Mouse (Mus musculus) right cerebral cortex, adult 2 months (tissue): ENCODE data around the gene Nat8f1.
"Not testable (repeated sequence)": the region's sequence is repeated elsewhere in the genome, so short reads cannot be mapped to it uniquely, and the experiment has no call there.

Experiments
- DNase-seq, 2 experiments: peaks; one replicate each; pipeline ENCODE4 v3.0.0; 2021 to 2022; ENCODE audit warnings: low spot score in 2 of 2

Gene Nat8f1

DNA sequence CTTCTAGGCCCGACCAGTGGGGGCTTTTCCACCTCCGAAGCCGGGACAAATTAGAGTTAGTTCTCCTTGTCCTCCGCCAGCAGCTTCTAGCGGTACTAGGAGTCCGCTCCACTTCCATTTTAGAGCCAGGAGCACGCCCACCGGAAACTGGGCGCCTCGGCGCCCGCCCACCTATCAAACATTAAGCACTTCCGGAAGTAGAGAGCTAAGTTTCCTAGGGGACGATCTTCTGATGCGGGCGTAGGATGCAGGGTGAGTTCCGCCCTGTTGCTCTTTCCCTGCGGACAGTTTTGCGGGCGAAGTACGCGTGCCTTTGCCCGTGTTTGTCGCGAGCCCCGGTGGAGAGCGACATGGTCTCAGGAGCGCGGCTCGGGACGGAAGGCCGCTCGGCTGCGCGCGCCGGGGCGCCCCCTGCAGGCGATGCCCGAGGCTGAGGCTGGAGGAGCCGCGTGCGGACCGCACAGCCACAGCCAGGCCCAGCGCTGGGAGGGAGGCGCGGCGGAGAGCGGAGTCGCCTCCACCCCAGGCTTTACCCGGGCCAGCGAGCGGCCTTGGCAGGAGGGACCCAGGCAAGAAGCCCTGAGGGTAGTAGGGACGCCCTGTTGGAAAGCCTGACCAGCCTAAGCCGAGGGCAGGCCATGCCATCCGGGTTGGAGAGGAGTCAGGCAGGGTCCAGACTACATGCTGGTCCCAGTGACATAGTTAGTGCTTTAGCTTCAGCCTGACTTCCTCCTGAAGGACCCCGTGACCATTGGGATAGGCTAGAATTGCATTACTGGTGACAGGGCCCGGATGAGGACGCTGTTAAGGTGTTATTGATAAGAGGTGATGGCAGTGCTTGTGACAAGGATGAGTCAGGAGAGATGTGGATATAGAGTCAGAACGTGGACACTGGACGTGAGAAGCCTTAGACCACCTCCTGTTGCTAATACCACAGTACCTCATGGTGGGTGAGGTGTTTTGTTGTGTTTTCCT, at the start of gene Nat8f1:
Gene Nat8f1 (minus strand): TSS at position 149 of the 975 bp plus-strand sequence.
- DNase-seq = peak; percentile 85 to 93

DNA sequence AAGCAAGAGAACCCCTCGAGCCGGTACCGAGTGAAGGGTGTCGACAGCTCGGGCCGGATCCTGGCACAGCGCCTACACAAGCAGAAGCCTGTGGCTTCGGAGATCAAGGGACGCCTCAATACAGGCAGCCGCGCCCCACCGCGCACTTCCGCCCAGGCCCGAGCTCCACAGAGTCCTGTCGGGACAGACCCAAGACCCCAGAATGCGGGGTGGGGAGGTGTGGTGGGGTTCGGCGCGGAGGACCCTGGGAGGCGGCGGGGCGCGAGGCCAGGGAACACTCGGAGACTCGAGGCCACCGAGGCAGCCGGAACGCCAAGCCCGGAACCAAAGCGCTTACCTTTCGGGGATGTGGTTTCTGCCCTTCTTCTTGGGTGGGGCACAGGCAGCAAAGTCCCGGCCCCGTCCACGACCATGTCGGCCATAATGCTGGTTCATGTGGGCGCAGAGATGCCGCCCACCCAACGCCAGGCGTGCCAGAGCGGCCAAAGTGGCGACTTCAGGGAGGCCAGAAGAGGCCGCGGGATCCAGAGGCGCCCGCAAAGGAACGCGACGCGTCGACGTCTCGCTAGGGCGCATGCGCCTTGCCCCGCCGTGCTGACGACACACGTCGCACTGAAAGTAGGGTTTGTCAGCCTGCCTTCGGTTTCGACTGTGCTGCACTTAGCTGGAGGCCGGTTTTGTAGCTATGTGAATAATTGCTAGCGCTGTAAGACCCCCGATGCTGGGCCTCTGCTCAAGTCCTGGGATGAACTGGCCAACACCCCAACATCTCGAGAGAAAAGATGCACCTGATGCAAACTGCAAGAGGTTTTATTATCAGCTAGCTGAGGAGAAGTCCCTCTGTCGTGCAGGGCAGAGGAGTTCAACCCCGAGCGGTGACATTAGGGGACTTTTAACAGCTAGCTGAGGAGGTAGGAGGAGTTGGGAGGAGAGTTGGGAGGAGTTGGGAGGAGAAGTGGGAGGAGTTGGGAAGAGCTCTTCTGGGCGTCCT, 45.9 kb upstream of the Nat8f1 start, which contains the start of gene Dusp11:
Gene Dusp11 (minus strand): TSS at position 567 of the 991 bp plus-strand sequence.
- peak; percentile 94 for DNase-seq

DNA sequence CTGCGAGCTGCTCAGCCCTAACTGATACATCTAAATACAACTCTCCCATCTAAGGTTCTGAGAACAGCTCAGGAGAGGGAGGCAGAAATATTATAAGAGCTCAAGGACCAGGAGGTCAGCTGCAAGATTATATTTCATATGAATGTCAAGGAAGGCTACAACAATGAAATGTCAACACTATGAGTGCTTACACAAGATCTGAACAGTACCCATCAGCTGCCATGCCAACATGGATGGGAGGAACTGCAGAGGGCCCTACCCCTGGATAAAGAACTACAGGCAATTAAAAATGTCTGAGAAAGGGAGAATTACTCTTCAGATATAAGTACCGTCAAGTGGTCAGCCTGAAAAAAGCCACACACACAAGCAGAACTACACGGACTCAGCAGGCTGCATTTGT, 42.1 kb upstream of the Nat8f1 start:
- no peak for DNase-seq

DNA sequence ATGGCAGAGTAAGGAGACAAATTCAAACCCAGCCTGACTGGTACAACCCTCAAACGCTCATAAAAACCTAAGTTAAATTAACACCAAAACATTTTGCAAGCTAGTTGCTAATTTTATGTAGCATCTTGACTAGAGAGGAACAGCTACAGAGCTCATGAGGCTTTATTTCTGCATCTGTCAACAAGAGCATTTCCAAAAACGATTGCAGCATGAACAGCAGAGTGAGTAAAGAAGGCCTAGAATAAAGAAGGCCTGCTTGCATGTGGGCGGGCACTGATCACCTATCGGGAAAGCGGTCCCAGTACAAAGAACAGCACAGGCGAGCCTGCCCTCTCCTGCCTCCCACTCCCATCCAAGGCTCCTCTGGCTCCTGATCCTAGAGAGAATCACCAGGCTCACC, 33.1 kb upstream of the Nat8f1 start:
- DNase-seq = no peak

DNA sequence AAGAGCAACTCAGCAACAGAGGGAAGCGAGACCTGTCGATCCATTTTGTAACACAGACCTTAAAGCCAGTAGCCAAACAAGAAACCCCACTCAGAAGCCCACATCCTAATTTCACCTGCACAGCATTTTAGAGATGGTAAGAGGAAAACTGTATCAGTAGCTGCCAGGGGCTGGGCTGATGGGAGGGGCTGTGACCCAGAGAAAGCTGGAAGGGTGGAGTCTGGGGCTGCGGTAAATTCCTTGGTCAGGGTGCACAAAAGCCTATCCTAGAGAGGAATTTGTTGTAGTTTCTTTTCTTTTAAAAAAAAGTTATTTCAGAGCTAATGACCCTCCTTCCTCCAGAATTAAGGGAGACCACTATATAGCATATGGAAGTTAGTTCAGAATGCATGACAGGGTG, 27.0 kb upstream of the Nat8f1 start:
- DNase-seq = no peak

DNA sequence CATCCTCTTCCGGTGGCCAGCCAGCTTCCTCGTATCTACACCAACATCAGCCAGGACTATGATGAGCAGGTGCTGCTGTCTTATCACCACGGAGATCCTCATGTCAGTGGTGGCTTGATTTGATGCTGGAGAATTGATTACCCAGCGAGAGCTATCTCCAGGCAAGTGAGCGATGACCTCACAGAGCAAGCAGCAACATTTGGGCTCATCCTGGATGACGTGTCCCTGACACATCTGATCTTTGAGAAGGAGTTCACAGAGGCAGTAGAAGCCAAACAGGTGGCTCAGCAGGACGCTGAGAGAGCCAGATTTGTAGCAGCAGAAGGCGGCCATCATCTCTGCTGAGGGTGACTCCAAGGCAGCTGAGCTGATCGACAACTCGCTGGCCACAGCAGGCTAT, 23.2 kb upstream of the Nat8f1 start:
- no peak for DNase-seq

DNA sequence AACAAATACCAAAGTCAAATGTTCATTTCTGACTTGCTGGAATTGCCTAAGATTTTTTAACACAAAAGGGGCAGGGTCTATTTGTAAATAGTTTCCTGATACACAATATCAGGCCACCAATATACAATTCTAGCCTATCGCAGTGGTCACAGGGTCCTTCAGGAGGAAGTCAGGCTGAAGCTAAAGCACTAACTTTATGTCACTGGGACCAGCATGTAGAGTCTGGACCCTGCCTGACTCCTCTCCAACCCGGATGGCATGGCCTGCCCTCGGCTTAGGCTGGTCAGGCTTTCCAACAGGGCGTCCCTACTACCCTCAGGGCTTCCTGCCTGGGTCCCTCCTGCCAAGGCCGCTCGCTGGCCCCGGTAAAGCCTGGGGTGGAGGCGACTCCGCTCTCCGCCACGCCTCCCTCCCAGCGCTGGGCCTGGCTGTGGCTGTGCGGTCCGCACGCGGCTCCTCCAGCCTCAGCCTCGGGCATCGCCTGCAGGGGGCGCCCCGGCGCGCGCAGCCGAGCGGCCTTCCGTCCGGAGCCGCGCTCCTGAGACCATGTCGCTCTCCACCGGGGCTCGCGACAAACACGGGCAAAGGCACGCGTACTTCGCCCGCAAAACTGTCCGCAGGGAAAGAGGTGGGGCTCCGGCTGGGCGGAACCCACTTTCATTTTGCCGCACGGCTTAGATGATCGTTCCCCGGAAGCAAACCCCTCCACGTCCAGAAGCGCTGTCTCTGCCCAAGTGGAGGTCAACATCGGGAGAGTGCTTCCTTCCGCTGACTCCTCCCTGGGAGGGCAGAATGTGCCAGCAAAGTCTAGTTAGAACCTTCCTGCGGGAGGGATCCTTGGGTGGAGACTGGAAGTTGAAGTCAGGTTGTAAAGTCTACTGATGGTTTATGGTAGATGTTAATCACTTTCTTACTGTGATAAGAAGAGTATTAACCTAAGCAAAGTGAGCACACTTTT, 21.3 kb upstream of the Nat8f1 start:
- peak; percentile 77 to 83 for DNase-seq

DNA sequence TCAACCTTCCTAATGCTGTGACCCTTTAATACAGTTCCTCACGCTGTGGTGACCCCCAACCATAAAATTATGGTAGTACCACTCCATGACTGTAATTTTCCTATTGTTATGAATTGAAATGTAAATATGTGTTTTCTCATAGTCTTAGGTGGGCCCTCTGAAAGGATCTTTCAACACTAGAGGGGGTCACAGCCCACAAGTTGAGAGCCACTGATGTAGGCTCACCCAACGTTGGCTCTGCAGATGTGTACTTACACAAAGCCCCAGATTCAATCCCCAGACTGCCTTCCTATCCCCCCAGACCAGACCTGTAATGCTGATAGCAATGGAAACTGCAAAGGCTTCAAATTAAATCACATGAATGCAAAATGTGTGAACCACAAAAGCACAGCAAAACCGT, 20.2 kb upstream of the Nat8f1 start:
- no peak for DNase-seq

DNA sequence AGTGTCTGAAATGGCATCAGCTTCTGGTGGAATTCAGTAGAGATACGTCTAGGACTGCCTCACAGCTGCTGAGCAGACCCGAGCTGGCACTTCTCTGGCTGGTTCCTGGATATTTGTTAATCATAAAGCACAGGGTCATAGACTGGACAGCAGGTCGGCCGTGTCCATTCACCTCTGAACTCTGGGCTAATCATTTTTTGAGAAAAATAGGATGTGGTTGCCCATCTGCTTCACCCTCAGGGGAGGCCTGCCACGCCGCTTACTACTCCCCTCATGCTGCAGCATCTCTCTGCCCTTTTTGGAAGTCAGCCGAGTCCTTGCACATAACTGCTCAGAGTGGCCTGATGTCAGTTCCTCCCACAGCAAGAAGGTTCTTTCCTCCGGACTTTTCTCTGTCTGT, 18.6 kb upstream of the Nat8f1 start:
- no peak for DNase-seq

DNA sequence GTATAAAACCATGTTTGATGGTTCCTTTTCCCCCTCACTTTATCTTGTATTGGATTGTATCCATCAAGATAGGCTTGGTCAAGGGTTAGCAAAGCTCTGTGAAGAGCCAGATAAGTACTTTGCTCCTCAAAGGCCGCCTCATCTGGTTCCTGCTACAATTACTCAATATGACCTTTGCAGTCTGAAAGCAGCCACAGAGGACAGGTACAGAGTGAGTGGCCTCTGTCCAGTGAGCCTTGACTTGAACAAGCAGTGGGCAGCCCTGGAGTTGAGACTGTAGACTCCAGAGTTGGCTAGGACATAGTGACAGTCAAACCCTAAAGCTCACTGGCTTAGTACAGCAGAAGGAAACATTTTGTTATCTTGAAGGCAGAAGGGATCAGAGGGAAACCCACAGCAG, 13.8 kb upstream of the Nat8f1 start:
- DNase-seq = no peak

DNA sequence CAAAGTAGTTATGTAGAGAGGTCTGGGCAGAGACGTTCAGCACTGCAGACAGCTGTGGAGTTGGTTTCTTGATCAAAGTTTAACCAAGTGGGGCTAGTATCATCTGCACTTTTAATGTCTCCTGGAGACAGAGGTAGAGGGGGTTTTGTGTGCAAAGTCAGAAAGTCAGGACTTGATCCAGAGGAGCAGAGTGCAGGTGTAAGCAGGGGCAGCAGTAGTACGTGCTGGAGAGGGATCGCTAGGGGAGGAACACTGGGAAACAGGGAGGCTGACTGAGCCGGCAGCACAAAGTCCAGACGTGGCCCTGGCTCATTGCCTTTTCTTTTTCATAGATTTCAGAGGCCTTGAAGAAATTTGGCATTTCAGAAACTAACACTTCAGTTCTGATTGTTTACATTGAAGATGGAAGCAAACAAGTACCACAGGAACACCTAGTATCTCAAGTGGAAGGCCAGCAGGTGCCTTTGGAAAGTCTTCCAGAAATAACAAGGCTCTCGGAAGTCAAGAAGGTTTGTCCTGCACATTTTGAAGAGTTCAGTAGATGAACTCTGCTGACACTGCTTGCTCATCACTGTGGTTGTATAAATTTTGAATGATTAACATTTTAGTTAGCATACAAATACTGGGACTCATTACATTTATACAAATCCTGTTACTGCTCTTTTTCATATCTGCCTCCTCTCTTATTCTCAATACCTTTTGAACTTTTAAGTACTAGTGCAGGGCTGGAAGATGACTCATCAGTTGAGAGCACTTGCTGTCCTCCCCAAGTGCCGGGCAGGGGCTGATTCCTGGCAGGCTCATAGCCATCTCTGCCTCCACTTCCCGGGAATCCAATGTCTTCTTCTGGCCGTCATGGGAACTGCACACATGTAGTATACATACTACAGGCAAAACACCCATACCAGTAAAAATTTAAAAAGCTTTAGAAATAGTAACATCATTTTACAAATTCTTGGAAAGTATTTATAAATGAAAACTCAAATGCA, 12.3 kb upstream of the Nat8f1 start:
- DNase-seq = no peak

DNA sequence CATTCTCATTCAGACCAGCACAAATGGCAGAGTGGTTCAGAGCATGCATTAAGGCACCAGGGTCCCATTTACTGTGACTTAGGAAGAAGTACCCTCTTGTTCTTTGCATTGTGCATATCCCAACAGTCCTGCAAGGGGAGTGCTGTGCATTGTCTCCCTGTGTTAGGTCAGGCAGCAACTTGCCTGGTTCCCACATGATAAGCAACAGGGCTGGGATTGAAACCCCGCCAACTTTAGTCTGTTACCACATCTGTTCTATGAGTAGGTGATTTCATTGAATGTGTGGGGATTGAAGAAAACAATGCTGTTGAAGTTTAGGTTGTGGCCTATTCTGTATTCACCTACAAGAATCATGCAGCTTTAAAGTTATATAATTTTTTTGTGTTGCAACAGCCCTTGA, 11.2 kb upstream of the Nat8f1 start:
- no peak for DNase-seq

DNA sequence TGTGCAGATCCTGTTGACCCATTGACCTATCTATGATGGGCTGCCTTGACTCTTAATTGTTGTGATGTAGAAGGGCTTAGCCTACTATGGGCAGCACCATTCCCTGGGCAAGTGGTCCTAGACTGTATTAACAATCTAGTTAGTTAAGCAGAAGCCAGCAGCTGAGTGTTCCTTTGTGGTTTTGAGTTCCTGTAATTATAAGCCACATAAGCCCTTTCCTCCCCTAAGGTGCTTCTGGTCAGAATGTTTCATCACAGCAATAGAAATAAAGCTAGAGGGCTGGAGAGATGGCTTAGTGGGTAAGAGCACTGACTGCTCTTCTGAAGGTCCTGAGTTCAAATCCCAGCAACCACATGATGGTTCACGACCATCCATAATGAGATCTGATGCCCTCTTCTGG, 8.2 kb upstream of the Nat8f1 start:
- no peak for DNase-seq

DNA sequence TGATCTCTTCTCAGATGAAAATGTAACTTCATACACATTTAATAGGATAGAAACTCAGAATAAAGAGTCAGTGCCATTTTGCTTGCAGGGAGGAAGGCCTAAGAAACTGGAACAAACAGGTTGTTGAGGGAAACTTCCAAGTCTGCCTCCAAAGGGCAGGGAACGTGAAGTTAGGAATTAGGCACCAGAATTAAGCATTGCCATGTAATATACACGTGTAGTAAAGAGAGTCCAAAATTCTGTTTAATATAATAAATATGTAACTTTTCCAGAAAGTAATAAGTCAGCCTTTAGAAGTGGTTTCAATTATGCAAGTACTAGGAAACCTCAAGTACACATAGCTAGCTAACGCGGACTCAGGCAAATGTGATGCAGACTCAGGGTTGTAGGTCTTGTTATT, 3.9 kb upstream of the Nat8f1 start:
- DNase-seq = no peak

DNA sequence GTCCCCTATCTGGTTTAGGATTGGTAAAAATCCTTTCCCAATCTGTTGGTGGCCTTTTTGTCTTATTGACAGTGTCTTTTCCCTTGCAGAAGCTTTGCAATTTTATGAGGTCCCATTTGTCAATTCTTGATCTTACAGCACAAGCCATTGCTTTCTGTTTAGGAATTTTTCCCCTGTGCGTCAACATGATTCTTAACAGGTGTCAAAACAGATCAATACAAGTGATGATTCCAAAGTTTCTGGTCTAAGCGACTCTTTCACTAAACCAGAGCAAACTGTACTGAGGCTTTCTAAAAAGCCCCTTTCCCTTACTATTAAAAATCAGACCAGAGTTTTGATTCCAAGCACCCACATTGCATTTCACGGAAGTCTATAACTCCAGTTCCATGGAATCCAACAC, 2.9 kb upstream of the Nat8f1 start:
- DNase-seq = not testable (repeated sequence)

DNA sequence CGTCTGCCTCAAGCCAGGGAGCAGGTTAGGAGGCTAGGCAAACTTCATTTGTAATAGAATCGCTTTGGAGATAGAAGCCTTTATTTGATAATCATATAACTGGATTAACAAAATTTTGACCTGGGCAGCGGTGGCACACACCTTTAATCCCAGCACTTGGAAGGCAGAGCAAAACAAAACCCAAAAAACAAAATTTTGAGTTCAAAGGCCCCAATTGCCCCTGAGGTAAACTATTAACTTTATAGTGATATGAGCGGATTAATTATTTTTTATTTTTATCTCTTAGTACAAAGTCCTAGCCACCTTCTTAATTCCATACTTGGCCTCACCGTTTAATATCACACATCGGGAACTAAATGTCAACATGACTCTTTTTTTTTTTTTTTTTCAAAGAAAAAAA, 1.1 kb upstream of the Nat8f1 start:
- no peak for DNase-seq

DNA sequence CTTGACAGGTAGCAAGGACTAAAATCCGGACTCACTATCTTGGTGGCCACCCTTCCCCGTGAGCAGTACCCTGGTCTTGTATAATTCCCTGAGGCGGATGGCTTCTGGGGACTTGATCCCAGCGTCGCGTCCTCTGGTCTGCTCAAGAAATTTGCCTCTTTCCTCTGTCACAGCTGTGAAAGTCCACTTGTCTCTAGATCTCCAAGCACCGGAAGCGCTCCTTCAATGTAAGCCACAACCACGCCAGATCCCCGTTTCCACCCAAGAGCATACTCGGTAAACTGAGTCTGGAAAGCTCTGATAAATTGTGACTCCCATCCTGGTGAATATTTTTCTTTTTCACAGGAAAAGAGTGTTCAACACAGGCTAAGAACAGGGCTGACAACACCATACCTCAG, 347 bp downstream of the Nat8f1 start:
- DNase-seq = no peak

DNA sequence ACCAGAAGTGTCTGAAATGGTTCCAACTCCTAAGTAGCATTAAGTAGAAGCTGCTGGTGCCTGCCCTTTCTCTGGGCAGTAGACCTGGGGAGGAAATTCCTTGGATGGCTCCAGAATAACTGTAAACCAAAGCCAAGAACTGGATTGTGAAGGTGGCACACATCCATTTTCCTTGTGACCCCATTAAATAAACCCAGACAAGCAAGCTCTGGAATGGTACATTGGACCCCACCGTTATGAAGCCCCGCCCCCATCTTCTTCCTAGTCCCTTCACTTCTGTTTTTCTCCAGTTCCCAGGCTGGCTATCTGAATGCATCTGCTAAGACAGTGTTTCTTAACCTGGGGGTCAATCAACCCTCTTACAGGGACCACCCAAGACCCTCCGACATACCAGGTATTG, 3.9 kb downstream of the Nat8f1 start, which contains the start of gene Tprkb:
Gene Tprkb (plus strand): TSS at position 279 of the 400 bp plus-strand sequence.
- DNase-seq = no peak

DNA sequence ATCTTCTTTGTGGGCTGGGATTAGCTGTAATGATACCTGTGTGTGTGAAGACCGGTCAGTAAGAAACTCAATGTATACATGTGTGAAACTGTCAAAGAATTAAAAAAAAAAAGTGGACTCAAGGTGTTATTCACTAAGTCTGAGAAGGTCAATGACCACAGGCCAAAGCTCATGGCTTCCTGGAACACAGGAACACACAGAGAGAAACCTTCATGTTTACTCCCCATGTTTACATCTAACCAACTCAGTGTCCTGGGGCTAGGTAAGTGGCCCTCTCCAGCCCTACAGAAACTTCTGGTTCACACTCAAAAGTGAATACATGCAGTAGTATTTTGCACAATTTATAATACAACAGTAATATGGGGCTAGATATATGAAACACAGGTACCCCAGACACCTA, 5.8 kb downstream of the Nat8f1 start:
- DNase-seq = no peak

DNA sequence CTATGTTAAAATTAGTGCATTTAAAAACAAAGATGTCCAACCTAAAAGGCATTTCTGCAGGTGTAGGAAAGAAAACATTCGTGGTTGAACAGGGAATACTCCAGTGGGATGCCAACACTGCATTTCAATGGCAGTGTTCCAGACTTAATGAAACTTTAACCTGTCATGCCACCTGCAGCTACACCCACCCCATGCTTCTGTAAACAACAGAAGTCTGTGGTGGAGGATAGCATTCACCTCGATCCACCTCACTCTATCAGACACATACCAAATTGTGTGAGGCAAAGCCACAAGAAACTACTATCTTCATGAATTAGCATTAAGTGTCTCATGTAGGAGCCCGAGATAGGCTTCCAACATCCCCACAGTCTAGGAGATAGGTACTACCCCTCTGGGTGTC, 7.1 kb downstream of the Nat8f1 start:
- no peak for DNase-seq
